Mouse (Mus musculus) B cell, adult 67 days (primary cell): Measurements from ENCODE around the gene Calm4. TPM values are rescaled to one million over a fixed set of nuclear protein-coding genes. Genes with fewer than 3 reads are reported as not detected.

Experiments
- total RNA-seq, 2 experiments: library from RNA; stranded (reverse); gene quantifications; 4 replicates each; pipeline ENCODE4 v1.2.4; 2023

Calm4 gene
- not detected for total RNA-seq

DNA sequence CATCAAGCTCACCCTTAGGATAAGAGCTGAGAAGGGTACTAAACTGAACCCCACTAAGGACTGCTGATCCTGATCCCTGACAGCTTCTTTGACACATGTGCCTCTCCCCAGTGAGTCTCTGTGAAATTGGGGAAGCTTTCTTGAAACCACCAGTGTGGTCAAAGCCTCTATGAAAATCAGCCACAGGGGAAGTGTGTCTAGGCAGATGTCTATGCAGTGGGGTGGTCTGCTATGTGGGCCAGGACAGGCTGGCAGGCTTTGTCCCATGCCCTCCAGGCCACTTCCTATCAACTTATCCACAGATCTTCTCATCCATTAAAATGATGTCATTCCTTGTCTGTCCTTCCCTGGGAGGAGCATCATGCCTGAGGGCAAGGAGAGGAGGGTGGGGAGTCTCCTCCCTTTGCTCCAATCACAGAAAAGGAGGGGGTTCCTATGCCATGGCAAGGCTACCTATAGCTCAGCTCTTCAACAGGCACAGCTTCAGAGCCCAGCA lies at the start of gene Calm4:
Gene Calm4, plus strand, starts transcription at position 446 of the 496 bp plus-strand sequence.

DNA sequence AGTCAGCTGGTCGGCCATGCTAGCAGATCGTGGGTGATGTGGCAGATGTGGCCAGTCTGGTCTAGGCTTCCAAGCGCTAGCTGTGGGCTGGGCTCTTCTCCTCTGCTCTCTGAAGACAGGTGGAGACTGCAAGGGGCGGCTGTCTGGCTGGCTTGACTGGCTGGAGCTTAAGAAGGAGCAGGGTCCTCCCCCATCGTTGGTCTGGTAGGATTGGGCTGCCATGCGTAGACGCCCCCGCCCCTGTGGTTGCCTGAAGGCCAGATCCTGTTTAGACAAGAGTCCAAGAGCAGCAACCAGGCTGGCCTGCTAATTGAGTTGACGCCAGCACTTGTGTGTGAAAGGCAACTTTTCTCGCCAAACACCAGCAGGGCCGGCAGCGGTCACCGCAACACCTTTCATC lies 33.4 kb upstream of the Calm4 start, which contains the start of gene Calml3:
Gene Calml3, minus strand, starts transcription at position 131 of the 400 bp plus-strand sequence.

DNA sequence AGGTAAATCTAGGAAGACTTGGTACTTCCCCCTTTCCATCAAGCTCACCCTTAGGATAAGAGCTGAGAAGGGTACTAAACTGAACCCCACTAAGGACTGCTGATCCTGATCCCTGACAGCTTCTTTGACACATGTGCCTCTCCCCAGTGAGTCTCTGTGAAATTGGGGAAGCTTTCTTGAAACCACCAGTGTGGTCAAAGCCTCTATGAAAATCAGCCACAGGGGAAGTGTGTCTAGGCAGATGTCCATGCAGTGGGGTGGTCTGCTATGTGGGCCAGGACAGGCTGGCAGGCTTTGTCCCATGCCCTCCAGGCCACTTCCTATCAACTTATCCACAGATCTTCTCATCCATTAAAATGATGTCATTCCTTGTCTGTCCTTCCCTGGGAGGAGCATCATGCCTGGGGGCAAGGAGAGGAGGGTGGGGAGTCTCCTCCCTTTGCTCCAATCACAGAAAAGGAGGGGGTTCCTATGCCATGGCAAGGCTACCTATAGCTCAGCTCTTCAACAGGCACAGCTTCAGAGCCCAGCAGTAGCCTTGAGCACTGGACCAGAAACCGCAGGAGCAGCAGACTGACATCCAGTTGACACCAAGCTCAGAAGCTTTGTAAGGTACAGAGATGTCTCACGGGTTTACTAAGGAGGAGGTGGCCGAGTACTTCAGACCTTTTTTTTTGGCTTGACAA lies 16.2 kb downstream of the Calm4 start, which contains the start of gene Calm5:
Gene Calm5, plus strand, starts transcription at position 526 of the 686 bp plus-strand sequence.

Other genes with a start within 250 kb of the Calm4 start
- gene Fam208b, start 226.6 kb upstream of the Calm4 start, total RNA-seq, result 10 to 100 TPM; 74.2 to 80.1 TPM
- gene Asb13, start 203.7 kb upstream of the Calm4 start, total RNA-seq, result 10 to 100 TPM; 38.7 to 40.2 TPM
- gene Calml3, start 33.4 kb upstream of the Calm4 start, total RNA-seq, result not detected
- not detected for gene Calm5, start 16.4 kb downstream of the Calm4 start, total RNA-seq
- gene Net1, start 80.5 kb downstream of the Calm4 start, total RNA-seq, result 10 to 100 TPM; 19.8 to 33.1 TPM
- gene Tubal3, start 80.5 kb downstream of the Calm4 start, total RNA-seq, result not detected
- not detected for gene Ucn3, start 107.6 kb downstream of the Calm4 start, total RNA-seq
- not detected for gene Akr1c14, start 211.3 kb downstream of the Calm4 start, total RNA-seq